Mouse (Mus musculus) left cerebral cortex, adult 9 months (tissue): ENCODE results near the gene Thap11.

Experiments used
- DNase-seq, 2 experiments: peaks; one replicate each; pipeline ENCODE4 v3.0.0; 2022; ENCODE audit warnings: low spot score in 2 of 2

Gene Thap11

GRCm38 (mm10) chr8:105900941-105901616, 46.1 kb downstream of the Thap11 start:
- no peak for DNase-seq
